Mouse (Mus musculus) bone marrow macrophage, adult 2 months (primary cell): ENCODE results near the gene Fancc.

Source experiments
- CTCF ChIP-seq: IDR thresholded peaks from 2 replicates; pipeline ENCODE4 v1.5.1; 2012; ENCODE audit warnings: low read depth, mild to moderate bottlenecking, low read length, moderate library complexity
- POLR2A ChIP-seq: IDR thresholded peaks from 2 replicates; pipeline ENCODE4 v1.6.1; 2012; ENCODE audit warnings: mild to moderate bottlenecking, low read depth, low read length, borderline replicate concordance

DNA sequence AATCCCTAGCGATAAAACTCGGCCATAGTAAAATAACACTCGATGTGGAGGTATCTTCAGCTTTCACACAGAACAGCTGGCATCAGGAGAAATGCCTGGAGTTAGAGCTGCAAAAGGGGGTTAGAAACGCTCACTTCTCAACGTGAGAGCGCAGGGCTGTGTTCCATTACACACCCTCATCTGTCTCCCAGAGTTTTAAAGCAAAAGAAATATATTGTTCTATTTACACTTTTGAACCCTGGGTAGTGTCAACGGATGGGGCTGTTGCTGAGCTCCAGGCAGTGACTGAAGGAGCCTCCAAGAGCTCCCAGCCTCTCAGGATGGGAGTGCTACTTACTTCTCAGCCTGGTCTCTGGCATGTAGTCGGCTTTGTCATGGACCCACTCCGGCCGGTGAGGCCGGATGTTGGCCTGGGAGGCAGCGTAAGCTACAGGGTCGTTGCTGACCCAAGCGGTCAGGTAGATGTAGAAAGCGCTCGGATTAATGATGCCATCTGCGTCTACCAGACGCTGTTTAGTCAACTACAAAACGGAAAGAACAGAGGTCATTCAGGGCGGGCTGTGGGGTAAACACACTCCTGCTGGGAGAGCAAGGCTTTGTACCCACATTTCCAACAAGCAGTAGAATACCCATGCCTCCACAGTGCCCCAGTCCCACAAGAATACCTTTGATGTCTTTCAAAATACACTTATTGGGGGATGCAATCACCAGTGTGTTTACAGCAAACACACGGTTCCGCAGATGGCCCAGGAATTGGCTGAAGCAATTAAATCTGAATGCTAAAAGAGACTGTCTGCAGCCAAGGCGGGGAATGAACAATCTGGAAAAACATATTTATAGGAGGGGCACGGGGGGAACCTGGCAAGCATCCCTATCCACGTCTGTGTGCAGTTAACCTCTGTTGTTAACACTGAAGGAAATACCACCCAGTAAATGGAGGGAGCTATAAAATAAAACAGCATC lies 27.8 kb upstream of the Fancc start:
- TF ChIP-seq CTCF, result no peak
- no peak for TF ChIP-seq POLR2A
